Mouse (Mus musculus): ENCODE measurements around the gene Dguok. TPM values are rescaled to one million over a fixed set of nuclear protein-coding genes. Genes with fewer than 3 reads are reported as not detected.

Dguok gene
- 24.7 and 25.8 TPM in 2 replicates for polyA plus RNA-seq (2015; fragmentation: Nextera tagmentation; extraction: Ambion mirVana)

- peak; percentile 95 for ATAC-seq
- Histone ChIP-seq H3K4me2 (ENCODE audit: low read depth, low read length) (peak within 1 kb of the TSS; percentile 84), H3K4me1 (ENCODE audit: insufficient read depth) (peaks cover 13% of the 10 kb centered on the region), H3K9ac (replicated peaks) (peak within 1 kb of the TSS; percentile 73), H3K27me3 (ENCODE audit: insufficient read depth, low read length) (no peaks in the 10 kb centered on the region), H3K4me3 (ENCODE audit: low read depth, low read length) (peak within 1 kb of the TSS; percentile 67), H3K9me3 (ENCODE audit: low read length) (no peaks in the 10 kb centered on the region), H3K36me3 (replicated peaks; ENCODE audit: insufficient read depth, low read length) (no peaks in the 10 kb centered on the region), H3K27ac (ENCODE audit: low read depth) (peak within 1 kb of the TSS; percentile 96)
- WGBS (ENCODE audit: insufficient replicate concordance), result under 1% methylated on average over 54 of the region's 54 CpGs
- DNase-seq, result peak; percentile 97
- TF ChIP-seq CTCF (IDR thresholded peaks at IDR 0.05; ENCODE audit: low read depth) (no peak), EP300 (IDR thresholded peaks at IDR 0.05; ENCODE audit: low read depth) (peak; percentile 48; the same call in 1 of the 2 replicates)
Measured at GRCm38 (mm10) chr6:83506258-83507167, at the start of gene Dguok. Dguok (minus strand) TSS chr6:83506969.

GRCm38 (mm10) chr6:83555972-83556371, 49.2 kb upstream of the Dguok start:
- no peaks in the 10 kb centered on the region for H3K27me3 ChIP-seq (ENCODE audit: insufficient read depth, low read length)
- ATAC-seq (no peak), DNase-seq (no peak)
- no peak overlapping the region for H3K4me2 ChIP-seq (ENCODE audit: low read depth, low read length)
- H3K4me1 ChIP-seq (ENCODE audit: insufficient read depth), result no peaks in the 10 kb centered on the region
- 63% methylated on average over 6 of the region's 6 CpGs for WGBS (ENCODE audit: insufficient replicate concordance)
- TF ChIP-seq CTCF (IDR thresholded peaks at IDR 0.05; ENCODE audit: low read depth) (no peak), EP300 (IDR thresholded peaks at IDR 0.05; ENCODE audit: low read depth) (no peak)
- H3K9me3 ChIP-seq (ENCODE audit: low read length), result no peaks in the 10 kb centered on the region
- no peak overlapping the region for H3K9ac ChIP-seq (replicated peaks)
- no peak overlapping the region for H3K27ac ChIP-seq (ENCODE audit: low read depth)
- H3K4me3 ChIP-seq (ENCODE audit: low read depth, low read length), result no peak overlapping the region
- peaks cover 32% of the 10 kb centered on the region for H3K36me3 ChIP-seq (replicated peaks; ENCODE audit: insufficient read depth, low read length)

- Histone ChIP-seq H3K4me2 (ENCODE audit: low read depth, low read length) (no peak overlapping the region), H3K4me3 (ENCODE audit: low read depth, low read length) (no peak overlapping the region), H3K27me3 (ENCODE audit: insufficient read depth, low read length) (no peaks in the 10 kb centered on the region), H3K9me3 (ENCODE audit: low read length) (no peaks in the 10 kb centered on the region), H3K27ac (ENCODE audit: low read depth) (no peak overlapping the region), H3K9ac (replicated peaks) (no peak overlapping the region), H3K36me3 (replicated peaks; ENCODE audit: insufficient read depth, low read length) (peaks cover 17% of the 10 kb centered on the region; the same call in 1 of the 2 replicates), H3K4me1 (ENCODE audit: insufficient read depth) (no peaks in the 10 kb centered on the region)
- DNase-seq, result no peak
- TF ChIP-seq CTCF (IDR thresholded peaks at IDR 0.05; ENCODE audit: low read depth) (no peak), EP300 (IDR thresholded peaks at IDR 0.05; ENCODE audit: low read depth) (no peak)
- 75% methylated on average over 5 of the region's 5 CpGs for WGBS (ENCODE audit: insufficient replicate concordance)
- no peak for ATAC-seq
Measured at GRCm38 (mm10) chr6:83548346-83548745, 41.6 kb upstream of the Dguok start.

GRCm38 (mm10) chr6:83545778-83546177, 39.0 kb upstream of the Dguok start:
- Histone ChIP-seq H3K4me3 (ENCODE audit: low read depth, low read length) (no peak overlapping the region), H3K9ac (replicated peaks) (no peak overlapping the region), H3K36me3 (replicated peaks; ENCODE audit: insufficient read depth, low read length) (peaks cover 12% of the 10 kb centered on the region; the same call in 1 of the 2 replicates), H3K27ac (ENCODE audit: low read depth) (no peak overlapping the region), H3K27me3 (ENCODE audit: insufficient read depth, low read length) (no peaks in the 10 kb centered on the region), H3K4me2 (ENCODE audit: low read depth, low read length) (no peak overlapping the region), H3K9me3 (ENCODE audit: low read length) (no peaks in the 10 kb centered on the region), H3K4me1 (ENCODE audit: insufficient read depth) (no peaks in the 10 kb centered on the region)
- ATAC-seq (no peak), DNase-seq (no peak)
- WGBS (ENCODE audit: insufficient replicate concordance), result 75% methylated on average over 3 of the region's 3 CpGs
- no peak for TF ChIP-seq CTCF (IDR thresholded peaks at IDR 0.05; ENCODE audit: low read depth)
- no peak for TF ChIP-seq EP300 (IDR thresholded peaks at IDR 0.05; ENCODE audit: low read depth)

- Histone ChIP-seq H3K36me3 (replicated peaks; ENCODE audit: insufficient read depth, low read length) (peaks cover 8% of the 10 kb centered on the region; the same call in 1 of the 2 replicates), H3K4me1 (ENCODE audit: insufficient read depth) (no peaks in the 10 kb centered on the region), H3K9ac (replicated peaks) (no peak overlapping the region), H3K27ac (ENCODE audit: low read depth) (no peak overlapping the region), H3K4me3 (ENCODE audit: low read depth, low read length) (no peak overlapping the region), H3K9me3 (ENCODE audit: low read length) (no peaks in the 10 kb centered on the region), H3K4me2 (ENCODE audit: low read depth, low read length) (no peak overlapping the region), H3K27me3 (ENCODE audit: insufficient read depth, low read length) (no peaks in the 10 kb centered on the region)
- DNase-seq (no peak), ATAC-seq (no peak)
- TF ChIP-seq EP300 (IDR thresholded peaks at IDR 0.05; ENCODE audit: low read depth) (no peak), CTCF (IDR thresholded peaks at IDR 0.05; ENCODE audit: low read depth) (no peak)
- WGBS (ENCODE audit: insufficient replicate concordance), result 70% methylated on average over 11 of the region's 11 CpGs
Measured at GRCm38 (mm10) chr6:83541756-83542456, 35.1 kb upstream of the Dguok start.

GRCm38 (mm10) chr6:83540017-83540416, 33.2 kb upstream of the Dguok start:
- Histone ChIP-seq H3K4me2 (ENCODE audit: low read depth, low read length) (no peak overlapping the region), H3K9ac (replicated peaks) (no peak overlapping the region), H3K4me1 (ENCODE audit: insufficient read depth) (no peaks in the 10 kb centered on the region), H3K27me3 (ENCODE audit: insufficient read depth, low read length) (no peaks in the 10 kb centered on the region), H3K36me3 (replicated peaks; ENCODE audit: insufficient read depth, low read length) (peaks cover 5% of the 10 kb centered on the region; the same call in 1 of the 2 replicates), H3K4me3 (ENCODE audit: low read depth, low read length) (no peak overlapping the region), H3K9me3 (ENCODE audit: low read length) (no peaks in the 10 kb centered on the region), H3K27ac (ENCODE audit: low read depth) (no peak overlapping the region)
- ATAC-seq (no peak), DNase-seq (no peak)
- 47% methylated on average over 4 of the region's 4 CpGs for WGBS (ENCODE audit: insufficient replicate concordance)
- no peak for TF ChIP-seq EP300 (IDR thresholded peaks at IDR 0.05; ENCODE audit: low read depth)

Data from liver, postnatal 0 days (tissue).